Mouse (Mus musculus) forebrain, embryonic 16.5 days (tissue): ENCODE measurements at regions not wholly inside any gene's neighbourhood (a gene's known extent, or its start where the extent isn't known, plus 50 kb on each side); places are given as distances from the start of the nearest gene placed in this dataset.
A peak's percentile ranks its signal among the peaks of the same experiment; 100 is the strongest.

Experiments
- ATAC-seq: fragments of 200-750 bp; cut with Nextera tagmentation; 2 replicates; pipeline ENCODE4 v1.8.0; 2017; ENCODE audit warnings: mild to moderate bottlenecking, moderate library complexity
- H3K27ac ChIP-seq: fragments of 300-500 bp; sonication (generic); 2 replicates; pipeline ENCODE4 v1.5.1; 2014; ENCODE audit warnings: low read length, control low read depth
- H3K27me3 ChIP-seq: fragments of 300-500 bp; sonication (generic); replicated peaks from 2 replicates; pipeline ENCODE4 v1.6.1; 2014; ENCODE audit warnings: low read length; ENCODE audit not compliant: control insufficient read depth, insufficient read depth
- H3K36me3 ChIP-seq: fragments of 300-500 bp; sonication (generic); 2 replicates; pipeline ENCODE4 v1.6.1; 2014; ENCODE audit not compliant: control insufficient read depth, insufficient read depth
- H3K4me1 ChIP-seq: fragments of 300-500 bp; sonication (generic); replicated peaks from 2 replicates; pipeline ENCODE4 v1.6.1; 2014; ENCODE audit warnings: low read length; ENCODE audit not compliant: control insufficient read depth, insufficient read depth
- H3K4me2 ChIP-seq: fragments of 300-500 bp; sonication (generic); 2 replicates; pipeline ENCODE4 v1.6.1; 2014; ENCODE audit warnings: mild to moderate bottlenecking, low read length, control low read depth
- H3K4me3 ChIP-seq: fragments of 300-500 bp; sonication (generic); replicated peaks from 2 replicates; pipeline ENCODE4 v1.5.1; 2014; ENCODE audit warnings: mild to moderate bottlenecking, low read length, control low read depth
- H3K9ac ChIP-seq: fragments of 300-500 bp; sonication (generic); replicated peaks from 2 replicates; pipeline ENCODE4 v1.6.1; 2014; ENCODE audit warnings: low read depth, low read length, control low read depth
- H3K9me3 ChIP-seq: fragments of 300-500 bp; sonication (generic); 2 replicates; pipeline ENCODE4 v1.6.1; 2016; ENCODE audit warnings: low read length; ENCODE audit not compliant: control insufficient read depth
- WGBS: fragments of 180-500 bp; shearing (Covaris S2); extraction: QIAGEN DNeasy Blood & Tissue Kit; methylation state at CpG from one replicate; pipeline ENCODE4 v1.1.7; 2014; 5-methylcytosine and 5-hydroxymethylcytosine counted together

- Histone ChIP-seq H3K9me3 (no peaks in the 10 kb centered on the region), H3K4me2 (no peak overlapping the region), H3K4me3 (no peak overlapping the region), H3K36me3 (no peaks in the 10 kb centered on the region), H3K27ac (no peak overlapping the region), H3K9ac (no peak overlapping the region), H3K27me3 (no peaks in the 10 kb centered on the region), H3K4me1 (no peaks in the 10 kb centered on the region)
- ATAC-seq = no peak
- 48% methylated on average over 2 of the region's 2 CpGs for WGBS
These were observed 146.1 kb downstream of the Pxdc1 start for GRCm38 (mm10) chr13:34507224-34507623.

DNA sequence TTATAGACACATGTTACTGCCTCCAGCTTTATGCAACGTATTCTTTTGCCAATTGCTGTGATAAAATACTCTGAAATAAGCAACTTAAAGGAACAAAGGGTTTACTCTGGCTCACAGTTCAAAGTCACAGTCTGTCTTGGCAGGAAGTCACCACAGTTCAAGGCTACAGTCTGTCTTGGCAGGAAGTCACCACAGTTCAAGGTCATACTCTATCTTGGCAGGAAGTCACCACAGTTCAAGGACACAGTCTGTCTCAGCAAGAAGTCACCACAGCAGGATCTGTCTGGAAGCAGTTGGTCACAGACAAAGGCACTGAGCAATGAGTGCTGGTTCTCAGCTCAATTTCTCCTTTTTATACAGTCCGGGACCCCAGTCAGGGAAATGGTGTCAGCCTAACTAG is 147.4 kb downstream of the Pxdc1 start:
- no peaks in the 10 kb centered on the region for H3K4me1 ChIP-seq
- no peak overlapping the region for H3K4me2 ChIP-seq
- no peaks in the 10 kb centered on the region for H3K9me3 ChIP-seq
- H3K4me3 ChIP-seq = no peak overlapping the region
- no peak overlapping the region for H3K27ac ChIP-seq
- WGBS = 87% methylated on average over 2 of the region's 2 CpGs
- H3K27me3 ChIP-seq = no peaks in the 10 kb centered on the region
- no peak for ATAC-seq
- no peak overlapping the region for H3K9ac ChIP-seq
- no peaks in the 10 kb centered on the region for H3K36me3 ChIP-seq

- Histone ChIP-seq H3K4me3 (no peak overlapping the region), H3K27me3 (no peaks in the 10 kb centered on the region), H3K36me3 (no peaks in the 10 kb centered on the region), H3K4me2 (no peak overlapping the region), H3K9ac (no peak overlapping the region), H3K27ac (no peak overlapping the region), H3K4me1 (no peaks in the 10 kb centered on the region), H3K9me3 (no peaks in the 10 kb centered on the region)
- no peak for ATAC-seq
- WGBS = 84% methylated on average over 3 of the region's 3 CpGs
These were observed 148.4 kb downstream of the Pxdc1 start for GRCm38 (mm10) chr13:34504879-34505278.

GRCm38 (mm10) chr13:34498910-34499309 is 153.9 kb upstream of the Slc22a23 start:
- ATAC-seq = no peak

GRCm38 (mm10) chr13:34497667-34498066 is 152.7 kb upstream of the Slc22a23 start:
- no peaks in the 10 kb centered on the region for H3K36me3 ChIP-seq
- no peaks in the 10 kb centered on the region for H3K4me1 ChIP-seq
- WGBS = 77% methylated on average over 3 of the region's 3 CpGs
- H3K9ac ChIP-seq = no peak overlapping the region
- H3K4me2 ChIP-seq = no peak overlapping the region
- no peak overlapping the region for H3K27ac ChIP-seq
- no peaks in the 10 kb centered on the region for H3K27me3 ChIP-seq
- no peaks in the 10 kb centered on the region for H3K9me3 ChIP-seq
- no peak for ATAC-seq
- H3K4me3 ChIP-seq = no peak overlapping the region

More at GRCm38 (mm10) chr13:34498910-34499309, 153.9 kb upstream of the Slc22a23 start:
- Histone ChIP-seq H3K36me3 (no peaks in the 10 kb centered on the region), H3K9me3 (no peaks in the 10 kb centered on the region), H3K4me2 (no peak overlapping the region), H3K9ac (no peak overlapping the region), H3K4me3 (no peak overlapping the region), H3K27me3 (no peaks in the 10 kb centered on the region), H3K4me1 (no peaks in the 10 kb centered on the region), H3K27ac (no peak overlapping the region)
- WGBS = 97% methylated on average over 2 of the region's 2 CpGs

DNA sequence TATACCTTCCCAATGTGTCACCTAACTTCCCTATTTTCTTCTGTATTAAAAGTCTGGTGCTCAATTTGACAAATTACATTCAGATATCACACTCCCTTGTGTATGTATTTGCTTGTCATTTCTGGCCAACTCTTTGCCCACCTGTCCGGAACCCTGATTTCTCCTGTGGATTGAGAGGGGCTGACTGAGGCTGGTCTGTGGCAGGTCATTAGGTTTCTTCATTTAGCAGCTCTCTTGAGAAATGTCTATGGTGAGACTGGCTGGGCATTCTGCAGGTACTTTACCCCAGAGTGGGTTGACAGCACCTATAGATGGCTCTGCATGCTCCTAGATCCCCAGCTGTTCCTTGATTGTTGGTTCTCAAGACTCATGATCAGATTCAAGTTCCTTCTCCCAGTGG is 139.8 kb upstream of the Slc22a23 start:
- H3K4me2 ChIP-seq = no peak overlapping the region
- no peaks in the 10 kb centered on the region for H3K4me1 ChIP-seq
- H3K27ac ChIP-seq = no peak overlapping the region
- H3K27me3 ChIP-seq = no peaks in the 10 kb centered on the region
- H3K9me3 ChIP-seq = no peaks in the 10 kb centered on the region
- ATAC-seq = no peak
- no peaks in the 10 kb centered on the region for H3K36me3 ChIP-seq
- H3K9ac ChIP-seq = no peak overlapping the region
- H3K4me3 ChIP-seq = no peak overlapping the region
- WGBS = 93% methylated on average over 1 of the region's 1 CpGs

GRCm38 (mm10) chr13:34481461-34481860 is 136.5 kb upstream of the Slc22a23 start:
- Histone ChIP-seq H3K4me2 (no peak overlapping the region), H3K9me3 (no peaks in the 10 kb centered on the region), H3K4me1 (no peaks in the 10 kb centered on the region), H3K4me3 (no peak overlapping the region), H3K36me3 (no peaks in the 10 kb centered on the region), H3K27me3 (no peaks in the 10 kb centered on the region), H3K9ac (no peak overlapping the region), H3K27ac (no peak overlapping the region)
- no peak for ATAC-seq
- 64% methylated on average over 10 of the region's 10 CpGs for WGBS

DNA sequence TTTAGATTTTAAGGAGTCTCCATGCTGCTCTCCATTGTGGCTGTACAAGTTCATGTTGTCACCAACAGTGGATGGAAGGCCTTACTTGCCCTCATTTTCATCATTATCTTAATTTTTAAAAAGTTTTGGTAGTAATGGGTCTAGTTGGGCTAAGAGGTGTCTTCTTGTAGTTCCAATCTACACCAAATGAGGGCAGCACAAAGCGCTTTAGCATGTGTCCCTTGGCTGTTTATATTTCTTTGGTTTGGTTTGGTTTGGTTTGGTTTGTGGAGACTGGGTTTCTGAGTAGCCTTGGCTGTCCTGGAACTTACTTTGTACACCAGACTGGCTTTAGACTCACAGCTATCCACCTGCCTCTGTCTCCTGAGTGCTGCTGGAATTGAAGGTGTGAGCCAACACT is 125.4 kb upstream of the Slc22a23 start:
- H3K9me3 ChIP-seq = no peaks in the 10 kb centered on the region
- WGBS = 78% methylated on average over 1 of the region's 1 CpGs
- H3K4me1 ChIP-seq = peaks cover 3% of the 10 kb centered on the region

GRCm38 (mm10) chr13:34469568-34469967 is 124.6 kb upstream of the Slc22a23 start:
- Histone ChIP-seq H3K36me3 (no peaks in the 10 kb centered on the region), H3K9ac (no peak overlapping the region), H3K4me1 (peaks cover 3% of the 10 kb centered on the region), H3K4me3 (no peak overlapping the region), H3K4me2 (no peak overlapping the region), H3K27me3 (no peaks in the 10 kb centered on the region), H3K9me3 (no peaks in the 10 kb centered on the region), H3K27ac (no peak overlapping the region)
- 0 out of 2 replicates have a peak, but pooled peaks have one; percentile 38 for ATAC-seq
- WGBS = 77% methylated on average over 5 of the region's 5 CpGs

More for the DNA sequence above, 125.4 kb upstream of the Slc22a23 start:
- no peak overlapping the region for H3K4me3 ChIP-seq
- H3K4me2 ChIP-seq = no peak overlapping the region
- H3K27ac ChIP-seq = no peak overlapping the region
- no peak for ATAC-seq
- no peaks in the 10 kb centered on the region for H3K36me3 ChIP-seq
- H3K9ac ChIP-seq = no peak overlapping the region
- no peaks in the 10 kb centered on the region for H3K27me3 ChIP-seq

- H3K27me3 ChIP-seq = no peaks in the 10 kb centered on the region
- H3K4me1 ChIP-seq = peaks cover 5% of the 10 kb centered on the region
- no peak for ATAC-seq
- no peaks in the 10 kb centered on the region for H3K36me3 ChIP-seq
- H3K4me3 ChIP-seq = no peak overlapping the region
- H3K9me3 ChIP-seq = no peaks in the 10 kb centered on the region
- WGBS = 53% methylated on average over 3 of the region's 3 CpGs
- no peak overlapping the region for H3K27ac ChIP-seq
- H3K9ac ChIP-seq = no peak overlapping the region
- no peak overlapping the region for H3K4me2 ChIP-seq
These were observed 123.3 kb upstream of the Slc22a23 start for GRCm38 (mm10) chr13:34468132-34468748.
